In genomic region chr11:59505839-59506712, GRCm38 (mm10) we compare ENCODE assay signal across 8 mouse cellular contexts. TPM values are rescaled to one million over a fixed set of nuclear protein-coding genes. Genes with fewer than 3 reads are reported as not detected.
DNase-seq lines count a peak whose midpoint lies in the region; ATAC-seq and TF ChIP-seq lines count a peak whose summit lies in the region.

No protein-coding gene starts in this region.

- H3K4me2 ChIP-seq in hindbrain, embryonic 16.5 days (ENCODE audit: low read length), result peak overlapping the region; percentile 66

- H3K9ac ChIP-seq in hindbrain, embryonic 16.5 days (ENCODE audit: low read depth, low read length), result peak overlapping the region; percentile 86

- H3K27me3 ChIP-seq in hindbrain, embryonic 16.5 days (replicated peaks; ENCODE audit: control insufficient read depth, insufficient read depth, low read length), result no peaks in the 10 kb centered on the region

- TF ChIP-seq CTCF in left cerebral cortex, adult 2 months (IDR thresholded peaks at IDR 0.05), result no peak

- H3K36me3 ChIP-seq in hindbrain, embryonic 16.5 days (ENCODE audit: control insufficient read depth, insufficient read depth, low read length), result peaks cover 11% of the 10 kb centered on the region; the same call in 1 of the 2 replicates

- H3K4me1 ChIP-seq in hindbrain, embryonic 16.5 days (ENCODE audit: control insufficient read depth, insufficient read depth, low read depth, low read length), result peaks cover 17% of the 10 kb centered on the region

- under 1% methylated on average over 53 of the region's 71 CpGs for WGBS in hindbrain, embryonic 16.5 days

- no peaks in the 10 kb centered on the region for H3K9me3 ChIP-seq in hindbrain, embryonic 16.5 days (ENCODE audit: control insufficient read depth, low read length)

- DNase-seq in WW6 (ENCODE audit: low read depth, low spot score), result peak; percentile 77
- peak; percentile 81 to 84 for DNase-seq in cerebellum, postnatal 36 days
- peak; percentile 94 for DNase-seq in gastrocnemius, adult 18-20 months (ENCODE audit: low spot score)
- DNase-seq in left cerebral cortex, adult 2 months (ENCODE audit: extremely low spot score in 1 of 2, low spot score in 2 of 2), result peak; percentile 67 to 71
- DNase-seq in right cerebral cortex, adult 2 months (ENCODE audit: low spot score in 2 of 2), result peak; percentile 63
- DNase-seq in urinary bladder, postnatal 10 days (ENCODE audit: low spot score), result peak; percentile 72

- peak overlapping the region; percentile 81 for H3K27ac ChIP-seq in hindbrain, embryonic 16.5 days (ENCODE audit: low read depth, low read length)
- peak overlapping the region; percentile 92 for H3K27ac ChIP-seq in left cerebral cortex, adult 2 months

- ATAC-seq in hindbrain, embryonic 16.5 days, result peak; percentile 92
- ATAC-seq in megakaryocyte, adult 5-6 weeks (ENCODE audit: poor library complexity, severe bottlenecking), result peak; percentile 64

- intact Hi-C loops in left cerebral cortex, adult 2 months (cut with DNase I), result no loop called here

- H3K4me3 ChIP-seq in hindbrain, embryonic 16.5 days (ENCODE audit: low read length), result peak overlapping the region; percentile 69
- peak overlapping the region; percentile 74 for H3K4me3 ChIP-seq in left cerebral cortex, adult 2 months

RNA-seq across cellular contexts. Expression of gene Zkscan17, which starts 20.5 kb away (rescaled TPM):
- 10 to 100 TPM; 14.3 to 15.6 TPM for total RNA-seq in gastrocnemius, adult 18-20 months (2021)
- polyA plus RNA-seq in hindbrain, embryonic 16.5 days (2015; fragmentation: Nextera tagmentation; extraction: Ambion mirVana), result 11.4 and 15.5 TPM in 2 replicates
- 10 to 100 TPM in 1 of 2 experiments, 1 to 10 TPM in 1; 8.2 to 11.7 TPM for total RNA-seq in left cerebral cortex, adult 2 months (2021)
- 9.0 and 9.4 TPM in 2 replicates for total RNA-seq in megakaryocyte, adult 5-6 weeks (2015)
- 7.4 and 13.4 TPM in 2 replicates for total RNA-seq in megakaryocyte, adult 5-6 weeks (2017)

RNA-seq across cellular contexts. Expression of gene Zfp867, which starts 33.8 kb away (rescaled TPM):
- total RNA-seq in gastrocnemius, adult 18-20 months (2021), result 1 to 10 TPM; 2.0 to 2.3 TPM
- polyA plus RNA-seq in hindbrain, embryonic 16.5 days (2015; fragmentation: Nextera tagmentation; extraction: Ambion mirVana), result 11.3 and 11.7 TPM in 2 replicates
- total RNA-seq in left cerebral cortex, adult 2 months (2021), result 1 to 10 TPM; 3.3 to 4.8 TPM
- 0.40 and 1.2 TPM in 2 replicates for total RNA-seq in megakaryocyte, adult 5-6 weeks (2015)
- total RNA-seq in megakaryocyte, adult 5-6 weeks (2017), result 0.59 and 0.77 TPM in 2 replicates

RNA-seq across cellular contexts. Expression of gene Nlrp3, which starts 35.3 kb away (rescaled TPM):
- under 1 TPM in 1 of 2 experiments, not detected in 1; 0.12 TPM for total RNA-seq in gastrocnemius, adult 18-20 months (2021)
- 0.07 and 0.10 TPM in 2 replicates for polyA plus RNA-seq in hindbrain, embryonic 16.5 days (2015; fragmentation: Nextera tagmentation; extraction: Ambion mirVana)
- total RNA-seq in left cerebral cortex, adult 2 months (2021), result under 1 TPM; 0.72 to 0.88 TPM
- total RNA-seq in megakaryocyte, adult 5-6 weeks (2015), result 23.8 and 32.5 TPM in 2 replicates
- total RNA-seq in megakaryocyte, adult 5-6 weeks (2017), result 41.2 and 43.0 TPM in 2 replicates

RNA-seq across cellular contexts. Expression of gene Snap47, which starts 55.1 kb away (rescaled TPM):
- 10 to 100 TPM; 23.9 to 24.2 TPM for total RNA-seq in gastrocnemius, adult 18-20 months (2021)
- polyA plus RNA-seq in hindbrain, embryonic 16.5 days (2015; fragmentation: Nextera tagmentation; extraction: Ambion mirVana), result 602 and 634 TPM in 2 replicates
- 100 to 1,000 TPM; 379 to 395 TPM for total RNA-seq in left cerebral cortex, adult 2 months (2021)
- 2.9 and 3.3 TPM in 2 replicates for total RNA-seq in megakaryocyte, adult 5-6 weeks (2015)
- 4.9 and 8.1 TPM in 2 replicates for total RNA-seq in megakaryocyte, adult 5-6 weeks (2017)

RNA-seq across cellular contexts. Expression of gene Jmjd4, which starts 56.2 kb away (rescaled TPM):
- total RNA-seq in gastrocnemius, adult 18-20 months (2021), result 1 to 10 TPM; 9.0 to 9.8 TPM
- polyA plus RNA-seq in hindbrain, embryonic 16.5 days (2015; fragmentation: Nextera tagmentation; extraction: Ambion mirVana), result 18.9 and 20.0 TPM in 2 replicates
- 10 to 100 TPM; 27.3 to 27.4 TPM for total RNA-seq in left cerebral cortex, adult 2 months (2021)
- 1.9 and 2.3 TPM in 2 replicates for total RNA-seq in megakaryocyte, adult 5-6 weeks (2015)
- 1.8 and 2.0 TPM in 2 replicates for total RNA-seq in megakaryocyte, adult 5-6 weeks (2017)

Comparison
In these comparisons a context has a peak if more than half of its experiments do, and no peak if none do; other contexts are left out.
1. Peak in every context shown above with its lines: DNase-seq, ATAC-seq, H3K4me3 ChIP-seq and H3K27ac ChIP-seq.
2. RNA of gene Nlrp3, which starts 35.3 kb away (total RNA-seq): 23.8 to 43.0 TPM in megakaryocyte, adult 5-6 weeks; 0.72 to 0.88 TPM in left cerebral cortex, adult 2 months and 0.12 TPM in gastrocnemius, adult 18-20 months; every median in the first group is over 10 times any median in the second.